Mouse (Mus musculus) induced T-regulatory cell, adult 2 months (primary cell): ENCODE measurements around the gene Cmtm7.

Source experiments
- DNase-seq: peaks from one replicate; pipeline ENCODE4 v3.0.0-alpha.2; 2012; ENCODE audit warnings: low read depth

Gene Cmtm7

GRCm38 (mm10) chr9:114716677-114717331, 64.9 kb downstream of the Cmtm7 start:
- DNase-seq: no peak

DNA sequence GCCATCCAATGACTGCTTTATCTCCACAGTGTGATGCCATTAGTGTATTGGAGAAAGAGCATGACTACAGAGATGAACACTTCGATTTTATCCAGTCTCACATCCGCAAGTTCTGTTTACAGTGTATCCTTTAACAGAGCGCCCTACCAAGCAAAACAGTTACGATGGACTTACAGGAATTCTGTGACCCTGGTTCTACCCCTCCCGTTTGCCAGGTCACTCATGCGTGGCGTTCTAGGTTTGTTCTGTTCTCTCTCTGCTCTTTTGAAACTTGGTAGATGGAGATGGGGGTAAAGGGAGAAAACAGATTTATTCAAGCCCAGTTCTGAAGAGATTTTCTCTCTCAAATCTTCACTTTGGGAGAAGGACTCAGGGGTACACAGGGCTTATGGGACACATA, 68.2 kb downstream of the Cmtm7 start:
- DNase-seq: no peak

GRCm38 (mm10) chr9:114710345-114710744, 71.3 kb downstream of the Cmtm7 start:
- peak; percentile 70 for DNase-seq

- DNase-seq: no peak
These were observed 73.9 kb downstream of the Cmtm7 start for GRCm38 (mm10) chr9:114707805-114708204.
